Mouse (Mus musculus): ENCODE measurements at regions not wholly inside any gene's neighbourhood (a gene's known extent, or its start where the extent isn't known, plus 50 kb on each side); places are given as distances from the start of the nearest gene placed in this dataset.
A peak's percentile ranks its signal among the peaks of the same experiment; 100 is the strongest.

GRCm38 (mm10) chr5:111877165-111877793 is 143.6 kb downstream of the Gm26897 start:
- Histone ChIP-seq H3K36me3 (ENCODE audit: control insufficient read depth, insufficient read depth, low read length) (no peaks in the 10 kb centered on the region), H3K27me3 (replicated peaks; ENCODE audit: control insufficient read depth, insufficient read depth, low read length) (no peaks in the 10 kb centered on the region), H3K4me1 (ENCODE audit: control insufficient read depth, insufficient read depth, low read length) (no peaks in the 10 kb centered on the region), H3K27ac (ENCODE audit: insufficient read depth, low read depth, low read length) (no peak overlapping the region), H3K4me3 (ENCODE audit: insufficient read depth, low read depth, low read length) (no peak overlapping the region)
- 8% methylated on average over 8 of the region's 8 CpGs for WGBS
- DNase-seq, result no peak
- TF ChIP-seq CTCF (conservative IDR thresholded peaks at IDR 0.05; ENCODE audit: insufficient read depth, insufficient read length, low read depth, low read length) (no peak), POLR2A (IDR thresholded peaks at IDR 0.05; ENCODE audit: low read depth, low read length) (no peak)

GRCm38 (mm10) chr5:111879044-111879443 is 145.3 kb downstream of the Gm26897 start:
- H3K36me3 ChIP-seq (ENCODE audit: control insufficient read depth, insufficient read depth, low read length), result no peaks in the 10 kb centered on the region
- no peak for DNase-seq
- no peak overlapping the region for H3K4me3 ChIP-seq (ENCODE audit: insufficient read depth, low read depth, low read length)
- no peak overlapping the region for H3K27ac ChIP-seq (ENCODE audit: insufficient read depth, low read depth, low read length)
- TF ChIP-seq POLR2A (IDR thresholded peaks at IDR 0.05; ENCODE audit: low read depth, low read length), result no peak
- no peak for TF ChIP-seq CTCF (conservative IDR thresholded peaks at IDR 0.05; ENCODE audit: insufficient read depth, insufficient read length, low read depth, low read length)
- H3K27me3 ChIP-seq (replicated peaks; ENCODE audit: control insufficient read depth, insufficient read depth, low read length), result no peaks in the 10 kb centered on the region
- H3K4me1 ChIP-seq (ENCODE audit: control insufficient read depth, insufficient read depth, low read length), result no peaks in the 10 kb centered on the region

- TF ChIP-seq CTCF (conservative IDR thresholded peaks at IDR 0.05; ENCODE audit: insufficient read depth, insufficient read length, low read depth, low read length) (no peak), POLR2A (IDR thresholded peaks at IDR 0.05; ENCODE audit: low read depth, low read length) (no peak)
- Histone ChIP-seq H3K36me3 (ENCODE audit: control insufficient read depth, insufficient read depth, low read length) (no peaks in the 10 kb centered on the region), H3K4me3 (ENCODE audit: insufficient read depth, low read depth, low read length) (no peak overlapping the region), H3K27me3 (replicated peaks; ENCODE audit: control insufficient read depth, insufficient read depth, low read length) (no peaks in the 10 kb centered on the region), H3K4me1 (ENCODE audit: control insufficient read depth, insufficient read depth, low read length) (no peaks in the 10 kb centered on the region), H3K27ac (ENCODE audit: insufficient read depth, low read depth, low read length) (no peak overlapping the region)
- no peak for DNase-seq
- 62% methylated on average over 2 of the region's 2 CpGs for WGBS
These were observed 146.5 kb downstream of the Gm26897 start for GRCm38 (mm10) chr5:111880268-111880667.

- 37% methylated on average over 5 of the region's 5 CpGs for WGBS
- H3K4me1 ChIP-seq (ENCODE audit: control insufficient read depth, insufficient read depth, low read length), result no peaks in the 10 kb centered on the region
- TF ChIP-seq CTCF (conservative IDR thresholded peaks at IDR 0.05; ENCODE audit: insufficient read depth, insufficient read length, low read depth, low read length), result no peak
- H3K27ac ChIP-seq (ENCODE audit: insufficient read depth, low read depth, low read length), result no peak overlapping the region
- no peak overlapping the region for H3K4me3 ChIP-seq (ENCODE audit: insufficient read depth, low read depth, low read length)
- no peak for DNase-seq
- no peaks in the 10 kb centered on the region for H3K36me3 ChIP-seq (ENCODE audit: control insufficient read depth, insufficient read depth, low read length)
- no peaks in the 10 kb centered on the region for H3K27me3 ChIP-seq (replicated peaks; ENCODE audit: control insufficient read depth, insufficient read depth, low read length)
These were observed 147.8 kb downstream of the Gm26897 start for GRCm38 (mm10) chr5:111881517-111881916.

GRCm38 (mm10) chr5:111887281-111887680 is 153.6 kb downstream of the Gm26897 start:
- no peak for TF ChIP-seq CTCF (conservative IDR thresholded peaks at IDR 0.05; ENCODE audit: insufficient read depth, insufficient read length, low read depth, low read length)
- no peak for DNase-seq
- H3K4me3 ChIP-seq (ENCODE audit: insufficient read depth, low read depth, low read length), result no peak overlapping the region
- H3K27ac ChIP-seq (ENCODE audit: insufficient read depth, low read depth, low read length), result no peak overlapping the region
- H3K4me1 ChIP-seq (ENCODE audit: control insufficient read depth, insufficient read depth, low read length), result no peaks in the 10 kb centered on the region
- no peaks in the 10 kb centered on the region for H3K27me3 ChIP-seq (replicated peaks; ENCODE audit: control insufficient read depth, insufficient read depth, low read length)
- no peaks in the 10 kb centered on the region for H3K36me3 ChIP-seq (ENCODE audit: control insufficient read depth, insufficient read depth, low read length)
- WGBS, result 63% methylated on average over 4 of the region's 4 CpGs

- TF ChIP-seq POLR2A (IDR thresholded peaks at IDR 0.05; ENCODE audit: low read depth, low read length) (no peak), CTCF (conservative IDR thresholded peaks at IDR 0.05; ENCODE audit: insufficient read depth, insufficient read length, low read depth, low read length) (no peak)
- no peaks in the 10 kb centered on the region for H3K36me3 ChIP-seq (ENCODE audit: control insufficient read depth, insufficient read depth, low read length)
- no peaks in the 10 kb centered on the region for H3K4me1 ChIP-seq (ENCODE audit: control insufficient read depth, insufficient read depth, low read length)
- H3K27me3 ChIP-seq (replicated peaks; ENCODE audit: control insufficient read depth, insufficient read depth, low read length), result no peaks in the 10 kb centered on the region
- peak; percentile 68 for DNase-seq
- WGBS, result 48% methylated on average over 7 of the region's 7 CpGs
- H3K4me3 ChIP-seq (ENCODE audit: insufficient read depth, low read depth, low read length), result no peak overlapping the region
- no peak overlapping the region for H3K27ac ChIP-seq (ENCODE audit: insufficient read depth, low read depth, low read length)
These were observed 157.1 kb downstream of the Gm26897 start for GRCm38 (mm10) chr5:111890800-111891199.

GRCm38 (mm10) chr5:111891261-111891693 is 157.6 kb downstream of the Gm26897 start:
- no peaks in the 10 kb centered on the region for H3K27me3 ChIP-seq (replicated peaks; ENCODE audit: control insufficient read depth, insufficient read depth, low read length)
- WGBS, result 64% methylated on average over 8 of the region's 8 CpGs

More at GRCm38 (mm10) chr5:111891261-111891693, 157.6 kb downstream of the Gm26897 start:
- DNase-seq, result peak; percentile 21
- no peak overlapping the region for H3K27ac ChIP-seq (ENCODE audit: insufficient read depth, low read depth, low read length)
- no peak overlapping the region for H3K4me3 ChIP-seq (ENCODE audit: insufficient read depth, low read depth, low read length)
- no peaks in the 10 kb centered on the region for H3K4me1 ChIP-seq (ENCODE audit: control insufficient read depth, insufficient read depth, low read length)
- no peaks in the 10 kb centered on the region for H3K36me3 ChIP-seq (ENCODE audit: control insufficient read depth, insufficient read depth, low read length)
- no peak for TF ChIP-seq POLR2A (IDR thresholded peaks at IDR 0.05; ENCODE audit: low read depth, low read length)
- TF ChIP-seq CTCF (conservative IDR thresholded peaks at IDR 0.05; ENCODE audit: insufficient read depth, insufficient read length, low read depth, low read length), result no peak

All from kidney, adult 2 months (tissue).